Mouse (Mus musculus) kidney, adult 2 months (tissue): ENCODE measurements around the gene Grk6.

Source experiments
- CTCF ChIP-seq: fragments of 200-500 bp; conservative IDR thresholded peaks from 2 replicates; pipeline ENCODE4 v1.5.1; 2011; ENCODE audit warnings: low read depth, mild to moderate bottlenecking, control low read depth, low read length, moderate library complexity, mixed read lengths; ENCODE audit not compliant: insufficient read depth, insufficient read length
- POLR2A ChIP-seq: fragments of 200-500 bp; IDR thresholded peaks from one replicate; pipeline ENCODE4 v1.6.1; 2011; ENCODE audit warnings: low read depth, low read length, control low read depth

DNA sequence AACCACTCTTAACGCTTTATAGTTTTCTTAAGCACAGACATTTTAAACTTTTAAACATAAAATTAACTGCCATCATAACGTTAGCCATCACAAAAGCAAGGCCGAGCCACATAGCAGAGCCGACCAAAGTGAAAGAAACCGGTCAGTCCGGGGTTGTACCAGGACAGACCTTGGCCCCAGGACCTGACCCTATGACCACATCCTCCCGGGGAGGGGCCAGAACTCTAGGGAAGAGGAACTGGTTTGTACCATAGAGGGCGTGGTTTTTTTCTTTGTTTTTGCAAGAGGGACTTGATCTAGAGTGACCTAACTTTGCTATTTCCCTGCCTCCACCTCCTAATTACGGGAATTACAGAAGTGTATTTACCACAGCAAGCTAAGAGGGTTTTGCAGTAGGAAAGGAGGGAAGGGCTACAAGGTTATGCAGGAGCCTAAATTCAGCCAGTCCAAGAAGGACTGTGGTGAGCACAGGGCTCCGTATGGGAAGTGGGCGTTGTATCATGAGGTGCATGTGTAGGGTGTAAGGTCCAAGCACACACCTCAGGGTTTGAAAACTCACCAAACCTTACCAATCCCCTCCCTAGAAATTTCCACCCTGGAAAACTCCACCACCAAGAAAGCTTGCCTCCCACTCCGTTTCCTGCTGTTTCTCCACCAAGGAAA, 15.5 kb upstream of the Grk6 start:
- TF ChIP-seq POLR2A (no peak), CTCF (no peak)
